Mouse (Mus musculus) embryonic facial prominence, embryonic 14.5 days (tissue): ENCODE results near the gene Prokr2. TPM values are rescaled to one million over a fixed set of nuclear protein-coding genes. Genes with fewer than 3 reads are reported as not detected.

Source experiments
- ATAC-seq: fragments of 200-750 bp; cut with Nextera tagmentation; 2 replicates; pipeline ENCODE4 v1.8.0; 2017; ENCODE audit warnings: low read depth, moderate number of reproducible peaks, moderate TSS enrichment
- DNase-seq: peaks from one replicate; pipeline ENCODE4 v3.0.0-alpha.2; 2015; ENCODE audit warnings: low spot score
- H3K27ac ChIP-seq: fragments of 300-500 bp; sonication (generic); replicated peaks from 2 replicates; pipeline ENCODE4 v1.5.1; 2014; ENCODE audit warnings: low read depth, mild to moderate bottlenecking, low read length, moderate library complexity
- H3K27me3 ChIP-seq: fragments of 300-500 bp; sonication (generic); replicated peaks from 2 replicates; pipeline ENCODE4 v1.6.1; 2014; ENCODE audit warnings: low read length; ENCODE audit not compliant: control insufficient read depth, insufficient read depth
- H3K36me3 ChIP-seq: fragments of 300-500 bp; sonication (generic); 2 replicates; pipeline ENCODE4 v1.6.1; 2014; ENCODE audit warnings: low read length, mixed read lengths; ENCODE audit not compliant: control insufficient read depth, insufficient read depth
- H3K4me1 ChIP-seq: fragments of 300-500 bp; sonication (generic); 2 replicates; pipeline ENCODE4 v1.6.1; 2014; ENCODE audit warnings: antibody characterized with exemption, low read length; ENCODE audit not compliant: control insufficient read depth, insufficient read depth
- H3K4me2 ChIP-seq: fragments of 300-500 bp; sonication (generic); 2 replicates; pipeline ENCODE4 v1.6.1; 2014; ENCODE audit warnings: low read depth, mild to moderate bottlenecking, low read length, moderate library complexity, mixed read lengths
- H3K4me3 ChIP-seq: fragments of 300-500 bp; sonication (generic); 2 replicates; pipeline ENCODE4 v1.5.1; 2014; ENCODE audit warnings: low read depth, mild to moderate bottlenecking, low read length
- H3K9ac ChIP-seq: fragments of 300-500 bp; sonication (generic); 2 replicates; pipeline ENCODE4 v1.6.1; 2014; ENCODE audit warnings: low read depth, mild to moderate bottlenecking, low read length, moderate library complexity, mixed read lengths
- H3K9me3 ChIP-seq: fragments of 300-500 bp; sonication (generic); 2 replicates; pipeline ENCODE4 v1.6.1; 2016; ENCODE audit warnings: low read length; ENCODE audit not compliant: control insufficient read depth
- WGBS: fragments of 180-500 bp; shearing (Covaris S2); extraction: QIAGEN DNeasy Blood & Tissue Kit; methylation state at CpG from one replicate; pipeline ENCODE4 v1.1.7; 2014; 5-methylcytosine and 5-hydroxymethylcytosine counted together
- polyA plus RNA-seq: library from polyadenylated mRNA; unstranded; fragments of >200 nt; fragmentation: Nextera tagmentation; extraction: Ambion mirVana; gene quantifications from 2 replicates; pipeline ENCODE4 v1.2.1, GENCODE M21; 2014

The Prokr2 gene
- 1.3 and 2.7 TPM in 2 replicates for polyA plus RNA-seq

DNA sequence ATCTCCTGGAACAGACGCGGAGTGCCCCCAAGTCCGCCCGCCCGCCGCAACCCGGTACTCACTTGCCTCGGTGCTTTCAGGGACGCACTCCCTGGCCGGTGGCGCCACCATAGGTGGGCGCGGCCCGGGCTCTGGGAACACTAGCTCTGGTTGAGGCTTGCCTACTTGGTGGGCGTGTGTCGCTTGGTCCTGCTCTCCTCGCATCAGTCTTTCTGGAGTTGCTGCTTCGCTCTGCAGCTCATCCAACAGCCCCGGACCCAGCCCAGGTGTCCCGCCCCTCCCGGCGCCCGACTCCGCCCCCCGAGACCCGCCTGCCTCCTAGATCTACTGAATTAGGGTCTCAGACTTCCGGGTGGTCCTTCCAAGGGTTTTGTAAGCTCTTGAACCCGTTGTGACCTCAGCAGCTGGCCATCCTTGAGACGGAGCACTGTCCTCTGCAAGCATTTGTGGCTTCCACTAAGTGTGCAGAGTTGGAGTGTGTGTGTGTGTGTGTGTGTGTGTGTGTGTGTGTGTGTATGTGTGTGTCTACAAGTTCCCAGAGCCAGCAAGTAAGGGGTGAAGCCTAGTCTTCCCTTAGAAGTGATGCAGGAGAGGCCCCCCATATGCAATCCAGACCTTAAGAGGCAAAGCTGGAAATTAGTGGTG lies at the start of gene Prokr2:
Prokr2 (minus strand) TSS at position 254 of the 645 bp plus-strand sequence.
- Histone ChIP-seq H3K9me3 (no peaks in the 10 kb centered on the region), H3K4me2 (peak within 1 kb of the TSS; percentile 96), H3K4me1 (0 out of 2 replicates have a peak, but pooled peaks cover 4% of the 10 kb centered on the region), H3K27me3 (peaks cover 22% of the 10 kb centered on the region; the same call in 1 of the 2 replicates), H3K27ac (no peak within 1 kb of the TSS), H3K36me3 (no peaks in the 10 kb centered on the region), H3K4me3 (peak within 1 kb of the TSS; percentile 51), H3K9ac (peak within 1 kb of the TSS; percentile 58)
- peak; percentile 48 for DNase-seq
- ATAC-seq: peak; percentile 73
- WGBS: 1% methylated on average over 22 of the region's 29 CpGs

DNA sequence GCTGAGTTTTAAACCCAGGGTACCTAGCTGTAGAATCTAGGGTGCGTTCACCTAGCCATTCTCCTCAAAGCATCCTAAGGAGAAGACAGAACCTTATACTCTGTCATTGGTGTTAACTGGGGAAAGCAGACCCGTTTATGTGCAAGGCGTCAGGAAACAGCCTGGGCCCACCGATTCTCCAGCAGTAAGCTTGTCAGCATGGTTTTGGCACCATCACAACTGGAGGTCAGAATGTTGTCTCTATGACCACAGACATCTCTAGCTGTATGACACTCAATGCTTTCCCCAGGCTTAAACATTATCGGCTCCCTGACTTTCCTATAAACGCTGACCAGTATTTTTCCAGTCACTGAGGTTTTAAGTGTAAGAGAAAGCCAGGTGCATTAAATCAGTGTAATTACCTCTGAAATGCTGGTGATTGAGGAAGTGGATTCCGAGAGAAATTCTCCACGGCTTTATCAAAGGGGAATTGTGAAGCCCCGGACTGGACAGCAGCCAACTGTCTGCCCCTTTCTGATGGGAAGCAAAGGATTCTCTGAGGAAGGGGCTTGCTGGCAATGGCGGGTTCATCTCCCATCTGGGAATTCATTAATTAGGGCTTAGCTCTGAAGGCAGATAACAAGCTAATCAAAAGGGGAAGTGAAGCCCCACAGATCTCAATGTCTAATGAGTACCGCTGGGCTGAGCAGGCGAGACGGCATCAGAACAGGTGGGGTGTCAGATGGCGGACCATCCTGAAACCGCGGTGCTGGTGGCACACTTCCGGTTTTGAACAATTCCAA lies 42.1 kb upstream of the Prokr2 start:
- Histone ChIP-seq H3K9ac (no peak overlapping the region), H3K36me3 (no peaks in the 10 kb centered on the region), H3K4me3 (no peak overlapping the region), H3K27ac (no peak overlapping the region), H3K4me1 (0 out of 2 replicates have a peak, but pooled peaks cover 4% of the 10 kb centered on the region), H3K9me3 (no peaks in the 10 kb centered on the region), H3K4me2 (peak overlapping the region; percentile 34), H3K27me3 (no peaks in the 10 kb centered on the region)
- DNase-seq (peak; percentile 64), ATAC-seq (peak; percentile 63)
- whole genome bisulfite sequencing: 37% methylated on average over 17 of the region's 17 CpGs

DNA sequence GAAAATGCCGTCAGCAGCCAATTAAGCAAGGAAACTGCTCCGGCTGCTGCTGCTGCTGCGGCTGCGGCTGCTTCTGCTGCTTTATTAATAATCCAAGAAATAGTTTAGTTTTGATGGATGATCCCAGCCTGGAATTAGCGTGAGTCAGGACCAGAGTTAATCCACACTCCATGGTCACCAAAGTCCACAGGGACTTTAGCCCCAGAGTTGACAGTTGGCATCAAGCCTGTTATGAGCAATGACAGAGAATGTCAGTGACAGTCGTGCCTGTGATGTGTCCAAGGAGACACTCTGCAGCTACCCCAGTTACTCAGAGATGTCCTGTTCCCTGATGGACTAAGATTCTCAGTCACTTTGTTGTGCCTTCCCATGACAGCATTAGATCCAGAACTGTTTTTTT lies 40.3 kb upstream of the Prokr2 start:
- H3K4me2 ChIP-seq: no peak overlapping the region
- 61% methylated on average over 6 of the region's 6 CpGs for WGBS
- no peak for ATAC-seq
- no peak overlapping the region for H3K9ac ChIP-seq
- 0 out of 2 replicates have a peak, but pooled peaks cover 4% of the 10 kb centered on the region for H3K4me1 ChIP-seq
- H3K27ac ChIP-seq: no peak overlapping the region
- no peaks in the 10 kb centered on the region for H3K36me3 ChIP-seq
- DNase-seq: no peak
- H3K27me3 ChIP-seq: no peaks in the 10 kb centered on the region
- H3K4me3 ChIP-seq: no peak overlapping the region
- peaks cover 4% of the 10 kb centered on the region; the same call in 1 of the 2 replicates for H3K9me3 ChIP-seq

DNA sequence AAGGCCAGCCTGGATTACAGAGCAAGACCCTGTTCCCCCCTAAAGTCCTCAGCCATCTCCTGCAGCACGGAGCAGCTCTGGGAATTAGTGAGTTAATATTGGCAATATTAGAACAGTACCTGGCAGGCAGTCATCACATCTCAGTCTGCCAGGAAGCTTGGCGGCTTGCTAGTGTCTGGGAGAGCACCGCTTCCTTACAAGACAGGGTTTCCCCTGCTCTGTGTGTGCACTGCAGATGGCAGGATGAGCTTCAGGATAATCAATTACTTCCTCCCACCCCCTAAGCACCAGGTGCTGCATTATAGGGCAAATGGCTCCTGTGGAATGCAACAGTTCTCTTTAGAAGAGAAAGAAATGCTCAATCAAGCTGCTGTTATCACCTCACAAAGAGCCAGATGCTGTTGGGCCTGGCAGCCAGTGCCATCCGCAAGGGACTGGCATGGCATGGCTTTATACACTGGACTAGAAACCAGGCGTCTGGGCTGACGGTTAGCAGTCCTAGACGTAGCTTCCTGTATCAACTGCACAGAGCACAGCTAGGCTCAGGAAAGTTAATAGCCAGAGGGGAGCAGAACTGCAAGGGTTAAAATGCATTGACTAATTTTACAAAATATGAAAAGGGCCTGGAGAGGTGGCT lies 38.3 kb upstream of the Prokr2 start:
- no peaks in the 10 kb centered on the region for H3K36me3 ChIP-seq
- H3K9me3 ChIP-seq: peaks cover 6% of the 10 kb centered on the region; the same call in 1 of the 2 replicates
- no peak overlapping the region for H3K4me3 ChIP-seq
- H3K4me2 ChIP-seq: no peak overlapping the region
- 0 out of 2 replicates have a peak, but pooled peaks cover 4% of the 10 kb centered on the region for H3K4me1 ChIP-seq
- no peak overlapping the region for H3K27ac ChIP-seq
- DNase-seq (peak; percentile 15), ATAC-seq (no peak)
- H3K9ac ChIP-seq: no peak overlapping the region
- H3K27me3 ChIP-seq: no peaks in the 10 kb centered on the region
- 74% methylated on average over 7 of the region's 7 CpGs for WGBS

DNA sequence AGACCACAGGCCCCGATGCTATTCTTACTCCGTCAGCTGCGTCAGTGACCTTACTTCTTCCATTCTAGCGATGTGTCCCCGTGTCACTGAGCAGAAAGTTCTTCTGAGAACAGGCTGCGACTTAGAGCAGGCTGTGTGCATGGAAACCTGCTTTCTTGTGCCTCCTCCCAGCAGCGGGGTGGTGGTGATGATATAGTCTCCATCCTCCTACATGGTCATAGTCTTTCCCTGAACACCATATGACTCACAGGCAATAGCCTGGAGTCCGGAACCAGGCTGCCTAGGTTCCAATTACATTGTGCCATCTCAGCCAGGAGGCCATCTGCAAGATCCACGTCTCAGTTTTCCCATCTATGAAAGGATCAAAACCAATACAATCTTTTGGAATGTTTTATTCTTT lies 37.6 kb upstream of the Prokr2 start:
- Histone ChIP-seq H3K36me3 (no peaks in the 10 kb centered on the region), H3K4me2 (no peak overlapping the region), H3K27me3 (no peaks in the 10 kb centered on the region), H3K9ac (no peak overlapping the region), H3K27ac (no peak overlapping the region), H3K4me1 (0 out of 2 replicates have a peak, but pooled peaks cover 4% of the 10 kb centered on the region), H3K4me3 (no peak overlapping the region), H3K9me3 (peaks cover 6% of the 10 kb centered on the region; the same call in 1 of the 2 replicates)
- ATAC-seq (no peak), DNase-seq (no peak)
- WGBS: 85% methylated on average over 9 of the region's 9 CpGs

DNA sequence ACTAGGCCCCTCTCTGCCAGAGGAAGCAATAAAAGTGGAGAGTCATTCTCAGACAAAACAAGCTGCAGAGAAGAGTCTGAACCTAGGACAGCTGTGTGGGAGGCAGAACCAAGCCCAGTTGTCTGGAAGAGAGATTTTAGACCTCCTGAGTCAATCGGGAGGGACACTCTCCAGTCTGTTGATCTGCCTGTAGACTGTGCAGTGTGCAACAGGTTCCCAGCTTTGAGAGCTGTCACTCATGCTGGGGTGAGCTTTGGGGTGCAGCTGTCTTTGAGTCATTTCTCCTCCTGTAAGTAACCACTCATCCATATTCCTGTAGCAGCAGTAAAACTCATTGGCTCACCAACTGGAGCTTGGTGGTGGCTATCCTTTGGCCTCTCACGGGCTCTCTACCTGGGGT lies 33.2 kb upstream of the Prokr2 start:
- Histone ChIP-seq H3K4me1 (no peaks in the 10 kb centered on the region), H3K4me3 (no peak overlapping the region), H3K27ac (no peak overlapping the region), H3K4me2 (no peak overlapping the region), H3K27me3 (no peaks in the 10 kb centered on the region), H3K9me3 (peaks cover 6% of the 10 kb centered on the region; the same call in 1 of the 2 replicates), H3K36me3 (no peaks in the 10 kb centered on the region), H3K9ac (no peak overlapping the region)
- 0 out of 2 replicates have a peak, but pooled peaks have one; percentile 57 for ATAC-seq
- DNase-seq: no peak
- 70% methylated on average over 2 of the region's 2 CpGs for WGBS

DNA sequence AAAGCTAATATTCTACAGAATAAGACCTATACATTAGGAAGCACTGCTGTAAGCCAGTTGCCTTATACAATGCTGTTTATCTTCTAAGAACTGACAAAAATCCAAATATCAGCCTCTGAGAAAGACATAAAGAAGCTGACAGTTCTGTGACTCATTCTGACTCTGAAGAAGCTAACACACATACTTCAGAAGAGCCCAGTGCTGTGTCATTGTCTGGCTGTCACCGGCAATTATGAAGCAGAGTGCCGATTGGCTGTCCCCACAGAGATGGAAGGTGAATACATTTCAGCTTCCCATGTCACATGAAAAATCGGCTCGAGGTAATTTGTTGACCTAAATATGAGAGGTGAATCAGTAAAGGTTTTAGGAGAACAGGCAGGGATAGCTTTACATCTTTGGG lies 24.9 kb upstream of the Prokr2 start:
- WGBS: 89% methylated on average over 4 of the region's 4 CpGs
- H3K4me2 ChIP-seq: no peak overlapping the region
- no peak for ATAC-seq
- no peak overlapping the region for H3K27ac ChIP-seq
- H3K9me3 ChIP-seq: no peaks in the 10 kb centered on the region
- H3K4me1 ChIP-seq: no peaks in the 10 kb centered on the region
- no peak for DNase-seq
- H3K36me3 ChIP-seq: no peaks in the 10 kb centered on the region
- no peak overlapping the region for H3K9ac ChIP-seq
- H3K4me3 ChIP-seq: no peak overlapping the region
- no peaks in the 10 kb centered on the region for H3K27me3 ChIP-seq

DNA sequence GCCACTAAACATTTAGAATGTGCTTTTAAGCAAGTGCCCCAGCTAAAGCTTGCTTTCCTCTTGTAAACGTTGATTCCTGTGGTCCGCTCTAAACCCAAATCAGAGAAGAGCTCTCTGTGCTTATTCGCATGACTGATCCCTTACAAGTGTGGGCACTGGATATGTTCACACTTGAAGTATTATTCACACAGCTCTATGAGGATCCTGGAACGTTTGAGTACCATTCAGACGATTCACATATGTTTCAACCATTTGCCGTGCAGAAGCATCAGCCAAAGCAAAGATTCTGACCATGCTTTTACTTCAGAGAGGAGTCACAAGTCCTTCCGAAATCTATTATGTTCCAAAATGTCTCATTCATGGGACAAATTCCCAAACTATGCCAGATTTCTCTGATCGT lies 12.9 kb upstream of the Prokr2 start:
- no peak overlapping the region for H3K4me2 ChIP-seq
- H3K27ac ChIP-seq: no peak overlapping the region
- H3K9ac ChIP-seq: no peak overlapping the region
- H3K27me3 ChIP-seq: no peaks in the 10 kb centered on the region
- 83% methylated on average over 8 of the region's 8 CpGs for WGBS
- no peaks in the 10 kb centered on the region for H3K36me3 ChIP-seq
- H3K4me3 ChIP-seq: no peak overlapping the region
- no peaks in the 10 kb centered on the region for H3K4me1 ChIP-seq
- no peak for ATAC-seq
- DNase-seq: no peak
- peaks cover 15% of the 10 kb centered on the region for H3K9me3 ChIP-seq
